Mouse (Mus musculus) spleen, adult 2 months (tissue): ENCODE measurements at regions not wholly inside any gene's neighbourhood (a gene's known extent, or its start where the extent isn't known, plus 50 kb on each side); places are given as distances from the start of the nearest gene placed in this dataset.

ENCODE experiments used
- CTCF ChIP-seq: fragments of 200-500 bp; IDR thresholded peaks from 2 replicates; pipeline ENCODE4 v1.5.1; 2011; ENCODE audit warnings: mild to moderate bottlenecking, inconsistent platforms; ENCODE audit not compliant: insufficient read depth, insufficient read length, insufficient replicate concordance; ENCODE audit errors: extremely low read depth
- POLR2A ChIP-seq: fragments of 200-500 bp; IDR thresholded peaks from 2 replicates; pipeline ENCODE4 v1.6.1; 2011; ENCODE audit warnings: low read depth, low read length, inconsistent platforms

GRCm38 (mm10) chr12:93160252-93160651 is 1311.3 kb upstream of the Sel1l start:
- TF ChIP-seq CTCF (no peak), POLR2A (no peak)
